Mouse (Mus musculus) heart, adult 2 months (tissue): ENCODE data around the gene Tmem212.

Experiments
- CTCF ChIP-seq: fragments of 200-600 bp; IDR thresholded peaks from 2 replicates; pipeline ENCODE4 v1.8.1; 2022; ENCODE audit warnings: antibody characterized with exemption, mild to moderate bottlenecking, moderate library complexity
- EP300 ChIP-seq: fragments of 200-500 bp; IDR thresholded peaks from 2 replicates; pipeline ENCODE4 v1.6.1; 2011; ENCODE audit warnings: low read depth, low read length, control low read depth; ENCODE audit not compliant: insufficient read depth
- POLR2A ChIP-seq: fragments of 200-500 bp; IDR thresholded peaks from 2 replicates; pipeline ENCODE4 v1.6.1; 2011; ENCODE audit warnings: mild to moderate bottlenecking, low read depth, low read length, control low read depth; ENCODE audit not compliant: insufficient read depth

DNA sequence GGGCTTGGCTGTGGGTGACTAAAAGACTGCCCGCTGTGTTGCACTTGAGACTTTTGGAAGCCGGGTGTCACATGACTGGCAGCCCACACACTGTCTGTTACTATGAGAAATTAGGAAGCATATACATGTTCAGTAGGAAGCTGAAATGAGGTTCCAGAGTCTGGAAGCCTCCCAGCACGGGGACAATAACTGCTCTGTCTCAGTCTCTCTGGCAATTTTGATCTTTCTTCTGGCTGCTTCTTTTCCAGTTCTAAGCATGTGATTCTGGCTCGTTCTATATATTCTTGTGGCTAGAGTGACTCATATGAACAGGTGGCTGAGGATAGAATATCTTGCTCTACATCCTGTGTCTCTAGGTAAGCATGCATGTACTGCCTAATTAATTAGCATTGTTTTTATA is 33.1 kb upstream of the Tmem212 start:
- no peak for TF ChIP-seq EP300
- TF ChIP-seq POLR2A = no peak
- TF ChIP-seq CTCF = no peak
